Mouse (Mus musculus) heart, postnatal 0 days (tissue): ENCODE data around the gene Macrod1. TPM values are rescaled to one million over a fixed set of nuclear protein-coding genes. Genes with fewer than 3 reads are reported as not detected.
"Not testable (repeated sequence)": the region's sequence is repeated elsewhere in the genome, so short reads cannot be mapped to it uniquely, and the experiment has no call there.

Source experiments
- ATAC-seq: fragments of 200-750 bp; cut with Nextera tagmentation; 2 replicates; pipeline ENCODE4 v1.8.0; 2017; ENCODE audit warnings: low read depth, moderate number of reproducible peaks, moderate library complexity; ENCODE audit not compliant: insufficient read depth
- DNase-seq: peaks from one replicate; pipeline ENCODE4 v3.0.0-alpha.2; 2016; ENCODE audit warnings: low spot score
- H3K27ac ChIP-seq: fragments of 300-500 bp; sonication (generic); 2 replicates; pipeline ENCODE4 v1.5.1; 2014; ENCODE audit warnings: low read depth, mild to moderate bottlenecking
- H3K27me3 ChIP-seq: fragments of 300-500 bp; sonication (generic); 2 replicates; pipeline ENCODE4 v1.6.1; 2014; ENCODE audit warnings: low read length, mixed read lengths; ENCODE audit not compliant: control insufficient read depth, insufficient read depth
- H3K36me3 ChIP-seq: fragments of 300-500 bp; sonication (generic); replicated peaks from 2 replicates; pipeline ENCODE4 v1.6.1; 2014; ENCODE audit warnings: low read length, mixed read lengths; ENCODE audit not compliant: control insufficient read depth, insufficient read depth
- H3K4me1 ChIP-seq: fragments of 300-500 bp; sonication (generic); 2 replicates; pipeline ENCODE4 v1.6.1; 2014; ENCODE audit warnings: antibody characterized with exemption; ENCODE audit not compliant: control insufficient read depth, insufficient read depth
- H3K4me2 ChIP-seq: fragments of 300-500 bp; sonication (generic); 2 replicates; pipeline ENCODE4 v1.6.1; 2014; ENCODE audit warnings: low read depth, mild to moderate bottlenecking, low read length, moderate library complexity
- H3K4me3 ChIP-seq: fragments of 300-500 bp; sonication (generic); 2 replicates; pipeline ENCODE4 v1.5.1; 2014; ENCODE audit warnings: low read depth, low read length
- H3K9ac ChIP-seq: fragments of 300-500 bp; sonication (generic); replicated peaks from 2 replicates; pipeline ENCODE4 v1.6.1; 2014; ENCODE audit warnings: low read depth, low read length, mixed read lengths
- H3K9me3 ChIP-seq: fragments of 300-500 bp; sonication (generic); replicated peaks from 2 replicates; pipeline ENCODE4 v1.6.1; 2016; ENCODE audit warnings: low read length; ENCODE audit not compliant: control insufficient read depth
- CTCF ChIP-seq: IDR thresholded peaks from 2 replicates; pipeline ENCODE4 v1.5.1; 2016; ENCODE audit warnings: antibody characterized with exemption, control low read depth, low read depth
- EP300 ChIP-seq: IDR thresholded peaks from 2 replicates; pipeline ENCODE4 v1.6.1; 2016; ENCODE audit warnings: antibody characterized with exemption, low read depth
- WGBS: fragments of 180-500 bp; shearing (Covaris S2); extraction: QIAGEN DNeasy Blood & Tissue Kit; methylation state at CpG from one replicate; pipeline ENCODE4 v1.1.7; 2014; 5-methylcytosine and 5-hydroxymethylcytosine counted together
- polyA plus RNA-seq: library from polyadenylated mRNA; unstranded; fragments of >200 nt; fragmentation: Nextera tagmentation; extraction: Ambion mirVana; gene quantifications from 2 replicates; pipeline ENCODE4 v1.2.1, GENCODE M21; 2015
- total RNA-seq: library from RNA; depleted of rRNA; stranded (reverse); fragments of >200 nt; gene quantifications from 2 replicates; pipeline ENCODE4 v1.2.3, GENCODE M21; 2014; ENCODE audit warnings: low replicate concordance

The Macrod1 gene
- total and polyA plus RNA-seq, 2 experiments from 2014 or later = 113 to 122 TPM

DNA sequence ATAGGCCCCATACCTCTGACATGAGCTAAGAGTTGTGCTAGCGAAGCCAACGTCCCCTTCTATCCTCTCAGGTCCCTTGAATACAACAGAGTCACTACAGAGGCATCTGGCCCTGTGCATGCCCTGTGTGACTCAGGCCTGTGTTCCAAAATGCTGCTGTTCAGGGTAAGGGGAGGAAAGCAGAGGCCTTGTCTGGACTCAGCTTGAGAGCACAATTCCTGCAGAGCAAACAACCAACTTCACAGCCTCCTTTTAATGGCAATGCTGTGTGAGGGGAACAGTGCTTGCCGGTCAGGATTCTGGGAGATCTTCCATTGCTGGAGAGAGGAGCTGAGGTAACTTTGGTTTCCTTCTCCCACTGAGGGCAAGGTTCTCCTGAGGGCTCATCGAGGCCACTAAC lies 12.3 kb upstream of the Macrod1 start:
- WGBS = 30% methylated on average over 4 of the region's 4 CpGs
- peak overlapping the region; percentile 76 for H3K27ac ChIP-seq
- no peak overlapping the region for H3K9ac ChIP-seq

DNA sequence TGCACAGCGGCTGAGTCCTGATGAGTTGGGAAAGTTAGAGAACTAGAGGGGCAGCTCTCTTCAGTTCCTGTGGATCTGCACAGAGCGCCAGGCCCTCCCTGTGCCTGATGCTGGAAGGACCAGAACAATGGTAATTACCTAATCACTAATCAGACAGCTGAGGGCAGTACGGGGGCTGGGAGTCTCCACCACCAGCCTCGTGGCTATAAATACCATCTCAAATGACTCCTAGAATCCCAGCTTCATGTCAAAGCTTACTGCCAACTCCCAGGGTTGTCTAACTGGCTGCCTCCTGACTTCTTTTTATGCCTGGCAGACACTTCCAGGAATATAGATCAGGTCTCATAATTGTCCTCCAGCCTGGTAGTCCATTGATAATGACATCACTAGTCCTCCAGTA lies 11.9 kb upstream of the Macrod1 start:
- 18% methylated on average over 4 of the region's 4 CpGs for WGBS
- no peak overlapping the region for H3K4me2 ChIP-seq
- no peak for TF ChIP-seq CTCF
- DNase-seq (peak; percentile 71), ATAC-seq (no peak)
- H3K4me3 ChIP-seq = no peak overlapping the region
- H3K9me3 ChIP-seq = no peaks in the 10 kb centered on the region
- no peak overlapping the region for H3K9ac ChIP-seq
- H3K27ac ChIP-seq = peak overlapping the region; percentile 76
- no peaks in the 10 kb centered on the region for H3K36me3 ChIP-seq
- H3K27me3 ChIP-seq = no peaks in the 10 kb centered on the region
- 0 out of 2 replicates have a peak, but pooled peaks cover 4% of the 10 kb centered on the region for H3K4me1 ChIP-seq

More for the DNA sequence above, 12.3 kb upstream of the Macrod1 start:
- no peak for TF ChIP-seq EP300
- no peak for TF ChIP-seq CTCF
- Histone ChIP-seq H3K36me3 (no peaks in the 10 kb centered on the region), H3K27me3 (no peaks in the 10 kb centered on the region), H3K4me1 (0 out of 2 replicates have a peak, but pooled peaks cover 4% of the 10 kb centered on the region), H3K4me2 (no peak overlapping the region), H3K9me3 (no peaks in the 10 kb centered on the region), H3K4me3 (no peak overlapping the region)
- no peak for DNase-seq
- ATAC-seq = no peak

- H3K9me3 ChIP-seq, DNase-seq, H3K4me3 ChIP-seq, H3K27ac ChIP-seq, H3K9ac ChIP-seq, H3K4me2 ChIP-seq, H3K27me3 ChIP-seq, ATAC-seq, H3K36me3 ChIP-seq: not testable (repeated sequence)
- 86% methylated on average over 4 of the region's 4 CpGs for WGBS
- peaks cover 16% of the 10 kb centered on the region for H3K4me1 ChIP-seq
Measured at GRCm38 (mm10) chr19:7053382-7053781, 3.2 kb upstream of the Macrod1 start.

- 32% methylated on average over 10 of the region's 10 CpGs for WGBS
- Histone ChIP-seq H3K4me3 (no peak overlapping the region), H3K9me3 (peaks cover 7% of the 10 kb centered on the region; the same call in 1 of the 2 replicates), H3K27me3 (no peaks in the 10 kb centered on the region), H3K4me1 (peaks cover 16% of the 10 kb centered on the region), H3K36me3 (no peaks in the 10 kb centered on the region), H3K27ac (peak overlapping the region; percentile 67), H3K9ac (0 out of 2 replicates have a peak overlapping the region, but pooled peaks have one; percentile 4), H3K4me2 (no peak overlapping the region)
- TF ChIP-seq EP300 = no peak
- no peak for TF ChIP-seq CTCF
- ATAC-seq (no peak), DNase-seq (peak; percentile 64)
Measured at GRCm38 (mm10) chr19:7054772-7055171, 1.8 kb upstream of the Macrod1 start.

- Histone ChIP-seq H3K27ac (peak overlapping the region; percentile 67), H3K9ac (0 out of 2 replicates have a peak overlapping the region, but pooled peaks have one; percentile 4)
- TF ChIP-seq CTCF (peak; percentile 16; the same call in 1 of the 2 replicates), EP300 (no peak)
Measured at GRCm38 (mm10) chr19:7055173-7055572, 1.4 kb upstream of the Macrod1 start.

DNA sequence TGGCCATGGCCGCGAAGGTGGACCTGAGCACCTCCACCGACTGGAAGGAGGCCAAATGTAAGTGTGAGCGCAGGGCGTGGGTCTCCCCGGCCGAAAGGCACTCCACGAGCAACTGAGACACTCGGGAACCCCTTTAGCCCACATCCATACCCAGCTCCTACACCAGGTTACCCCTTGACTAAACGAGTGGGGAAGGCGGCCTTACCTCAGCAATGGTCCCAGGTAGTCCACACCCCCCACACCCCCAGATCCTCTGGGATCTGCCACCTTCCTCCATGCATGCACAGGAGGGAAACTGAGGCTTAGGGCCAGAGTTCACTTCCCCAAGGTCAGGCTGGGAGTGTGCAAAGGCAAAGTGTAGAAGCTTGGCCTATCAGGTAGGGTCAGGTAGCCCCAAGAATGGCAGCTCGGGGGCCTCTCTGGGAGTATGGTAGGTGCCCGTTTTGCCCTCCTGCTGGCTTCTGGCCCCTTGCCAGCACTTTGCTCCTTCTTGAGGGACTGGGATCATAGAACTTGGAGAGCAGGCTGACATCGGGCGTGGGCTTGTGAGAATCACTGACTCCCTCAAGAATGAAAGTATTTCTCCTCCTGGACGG lies 614 bp downstream of the Macrod1 start:
- DNase-seq (no peak), ATAC-seq (peak; percentile 9)
- 4% methylated on average over 16 of the region's 16 CpGs for WGBS
- no peaks in the 10 kb centered on the region for H3K27me3 ChIP-seq
- no peaks in the 10 kb centered on the region for H3K9me3 ChIP-seq
- peak overlapping the region; percentile 97 for H3K27ac ChIP-seq
- TF ChIP-seq CTCF = no peak
- 0 out of 2 replicates have a peak, but pooled peaks have one; percentile 23 for TF ChIP-seq EP300
- H3K4me2 ChIP-seq = peak overlapping the region; percentile 99
- no peaks in the 10 kb centered on the region for H3K36me3 ChIP-seq
- H3K4me1 ChIP-seq = peaks cover 16% of the 10 kb centered on the region
- peak overlapping the region; percentile 74 for H3K9ac ChIP-seq
- H3K4me3 ChIP-seq = peak overlapping the region; percentile 68

More at GRCm38 (mm10) chr19:7055173-7055572, 1.4 kb upstream of the Macrod1 start:
- H3K27me3 ChIP-seq = no peaks in the 10 kb centered on the region
- 36% methylated on average over 3 of the region's 3 CpGs for WGBS
- no peaks in the 10 kb centered on the region for H3K36me3 ChIP-seq
- no peak overlapping the region for H3K4me3 ChIP-seq
- ATAC-seq = no peak
- H3K9me3 ChIP-seq = peaks cover 7% of the 10 kb centered on the region; the same call in 1 of the 2 replicates
- peak; percentile 63 for DNase-seq
- H3K4me2 ChIP-seq = no peak overlapping the region
- peaks cover 16% of the 10 kb centered on the region for H3K4me1 ChIP-seq
